Mouse (Mus musculus): ENCODE measurements around the gene Ccdc107.
A peak's percentile ranks its signal among the peaks of the same experiment; 100 is the strongest.

The Ccdc107 gene

DNA sequence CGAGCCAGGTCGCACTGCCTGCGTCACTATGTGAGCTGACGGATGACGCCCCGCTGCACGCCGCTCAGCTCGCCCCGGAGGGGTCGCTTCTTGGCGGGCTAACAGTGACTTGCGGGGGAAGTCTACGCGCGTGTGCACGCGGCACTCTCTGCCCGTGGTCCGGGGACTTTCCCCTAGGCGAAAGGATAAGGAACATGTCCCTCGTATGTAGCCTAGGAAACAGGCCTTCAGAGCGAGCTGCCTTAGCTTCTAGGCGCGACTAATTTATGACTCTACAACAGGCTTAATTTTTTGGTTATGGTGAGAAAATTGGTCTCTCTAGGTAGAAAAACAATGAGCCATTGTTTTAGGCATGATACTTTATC is at the start of gene Ccdc107:
Ccdc107 (plus strand) TSS at position 80 of the 365 bp plus-strand sequence.
- peak; percentile 91 for DNase-seq (ENCODE audit: low spot score)

DNA sequence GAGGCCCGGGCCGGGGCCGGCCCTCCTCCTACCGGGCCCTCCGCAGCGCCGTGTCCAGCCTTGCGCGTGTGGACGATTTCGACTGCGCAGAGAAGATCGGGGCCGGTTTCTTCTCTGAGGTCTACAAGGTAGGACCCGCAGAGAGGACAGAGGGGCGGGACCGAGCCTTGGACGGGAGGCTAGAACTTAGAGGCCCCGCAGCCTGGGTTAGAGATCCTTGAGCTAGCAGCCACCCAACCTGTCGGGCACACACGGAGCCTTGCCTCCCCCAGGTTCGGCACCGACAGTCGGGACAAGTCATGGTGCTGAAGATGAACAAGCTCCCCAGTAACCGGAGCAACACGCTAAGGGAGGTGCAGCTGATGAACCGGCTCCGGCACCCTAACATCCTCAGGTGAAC is 49.2 kb upstream of the Ccdc107 start:
- no peak for DNase-seq (ENCODE audit: low spot score)

DNA sequence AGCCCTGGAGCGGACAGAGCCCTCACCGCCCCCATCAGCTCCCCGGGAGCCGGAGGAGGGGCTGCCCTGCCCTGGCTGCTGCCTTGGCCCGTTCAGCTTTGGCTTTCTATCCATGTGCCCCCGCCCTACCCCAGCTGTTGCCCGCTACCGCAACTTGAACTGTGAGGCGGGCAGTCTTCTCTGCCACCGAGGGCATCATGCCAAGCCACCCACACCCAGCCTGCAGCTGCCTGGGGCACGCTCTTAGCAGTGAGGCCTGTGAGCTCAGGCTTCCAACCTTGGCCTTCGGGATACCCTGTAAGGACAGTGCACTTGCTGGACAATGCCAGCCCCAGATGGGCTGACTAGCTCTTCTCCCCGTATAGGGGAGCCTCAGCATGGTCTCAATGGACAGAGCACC is 45.4 kb upstream of the Ccdc107 start:
- no peak for DNase-seq (ENCODE audit: low spot score)

DNA sequence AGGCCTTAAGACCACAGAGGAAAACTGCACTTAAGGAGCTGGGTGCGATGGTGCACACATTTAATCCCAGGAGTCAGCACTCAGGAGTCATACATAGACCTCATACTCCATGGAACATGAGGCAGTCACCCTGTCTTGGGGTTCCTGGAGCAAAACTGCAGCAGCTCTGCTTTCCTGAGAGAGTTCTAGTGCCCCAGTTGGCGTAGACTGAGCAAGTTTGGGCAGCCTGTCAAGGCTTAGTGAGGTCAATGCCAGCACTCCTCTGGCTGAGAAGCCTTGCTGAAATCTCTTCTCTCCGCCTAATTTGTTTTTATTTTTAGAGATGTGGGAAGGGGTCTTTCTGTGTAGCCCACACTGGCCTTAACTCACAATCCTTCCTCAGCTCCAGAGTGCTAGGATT is 44.1 kb upstream of the Ccdc107 start:
- DNase-seq (ENCODE audit: low spot score) = no peak

DNA sequence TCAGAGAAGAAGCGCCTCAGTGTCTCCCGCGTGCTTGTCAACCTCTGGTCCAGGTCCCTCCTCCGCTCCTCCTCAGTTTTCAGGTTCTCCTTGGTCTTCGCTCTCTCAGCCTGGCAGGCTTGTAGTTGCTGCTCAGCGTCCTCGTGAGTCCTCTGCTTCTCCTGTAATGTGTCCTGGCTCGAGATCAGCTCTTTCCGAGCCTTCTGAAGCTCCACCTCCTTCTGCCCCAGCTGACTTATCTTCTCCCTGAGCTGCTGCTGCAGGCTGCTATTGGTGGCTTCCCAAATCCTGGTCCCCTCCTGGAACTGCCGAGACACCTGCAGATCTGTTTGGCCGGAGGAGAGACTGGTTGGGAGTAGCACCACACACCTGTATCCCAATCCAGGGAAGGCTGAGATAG is 40.4 kb upstream of the Ccdc107 start:
- no peak for DNase-seq (ENCODE audit: low spot score)

DNA sequence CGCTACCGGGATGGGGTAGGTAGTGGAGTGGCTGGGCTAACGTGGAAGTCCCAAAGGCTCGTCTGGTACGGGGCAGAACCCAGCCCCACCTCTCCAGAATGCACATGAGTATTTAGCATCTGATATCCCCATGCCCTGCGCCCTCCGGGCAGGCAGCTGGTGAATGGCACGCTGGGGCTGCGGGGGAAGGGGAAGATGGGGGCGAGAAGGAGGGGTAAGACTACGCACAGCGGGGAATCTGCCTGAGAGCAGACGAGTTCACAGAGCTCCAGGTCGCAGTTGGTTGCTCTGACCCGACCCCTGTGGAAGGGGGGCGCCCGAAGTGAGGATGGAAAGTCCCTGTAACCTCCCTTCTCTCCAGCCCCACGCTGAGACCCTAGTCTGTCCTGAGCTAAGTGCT is 39.3 kb upstream of the Ccdc107 start:
- DNase-seq (ENCODE audit: low spot score) = no peak

DNA sequence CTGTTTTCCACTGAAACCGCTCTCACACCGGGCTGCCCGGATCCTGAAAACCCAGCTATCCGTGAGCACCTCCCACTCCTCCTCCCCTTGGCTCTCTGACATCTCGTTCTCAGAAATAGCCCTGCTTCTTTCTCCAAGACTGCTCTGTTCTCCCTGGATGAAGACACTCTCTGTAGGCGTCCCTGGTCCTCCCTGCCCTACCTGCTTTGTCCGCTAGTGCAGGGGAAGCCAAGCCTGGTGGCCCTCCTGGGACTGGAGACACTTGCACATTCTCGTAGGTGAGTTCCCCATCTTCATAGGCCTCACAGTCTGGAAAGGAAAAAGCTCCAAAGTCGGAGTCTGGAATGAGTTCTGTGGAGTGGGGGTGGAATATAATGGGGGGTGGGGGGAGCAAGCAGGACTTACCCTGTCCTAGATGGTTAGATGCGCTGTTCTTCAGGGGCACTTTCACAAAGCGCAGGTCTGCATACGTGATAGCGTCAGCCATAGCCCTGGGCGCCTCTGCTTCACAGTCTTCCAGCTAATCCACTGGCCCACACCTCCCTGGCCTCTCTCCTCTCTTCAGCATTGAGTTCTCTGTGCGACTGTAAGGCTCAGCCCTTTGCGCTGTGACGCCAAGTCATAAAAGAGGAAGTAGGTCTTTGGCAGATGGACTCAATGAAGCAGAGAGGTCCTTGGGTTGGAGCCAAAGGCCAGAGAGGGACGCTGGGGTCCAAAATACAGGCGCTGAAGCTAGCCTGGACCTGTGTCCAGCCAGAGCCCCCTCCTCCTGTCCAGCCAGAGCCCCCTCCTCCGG is 38.5 kb upstream of the Ccdc107 start, which contains the start of gene Cd72:
Cd72 (minus strand) TSS at position 588 of the 796 bp plus-strand sequence.
- DNase-seq (ENCODE audit: low spot score) = no peak

DNA sequence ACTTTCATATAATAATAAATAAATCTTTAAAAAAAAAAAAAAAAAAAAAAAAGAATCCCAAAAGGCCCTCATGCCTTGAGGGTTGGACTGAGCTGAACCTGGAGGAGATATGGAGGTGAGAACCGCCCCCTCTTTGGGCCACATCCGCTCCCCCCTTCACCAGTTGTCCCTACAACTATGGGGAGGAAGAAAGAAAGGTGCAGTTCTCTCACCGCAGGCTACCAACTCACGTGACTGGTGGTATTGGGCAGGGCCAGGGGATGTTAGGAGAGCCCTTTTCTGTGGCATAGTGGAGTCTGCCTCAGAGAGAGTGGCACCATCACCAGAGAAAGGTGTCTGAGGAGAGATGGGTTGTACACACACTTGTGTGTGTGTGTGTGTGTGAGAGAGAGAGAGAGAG is 36.2 kb upstream of the Ccdc107 start:
- DNase-seq (ENCODE audit: low spot score) = no peak

DNA sequence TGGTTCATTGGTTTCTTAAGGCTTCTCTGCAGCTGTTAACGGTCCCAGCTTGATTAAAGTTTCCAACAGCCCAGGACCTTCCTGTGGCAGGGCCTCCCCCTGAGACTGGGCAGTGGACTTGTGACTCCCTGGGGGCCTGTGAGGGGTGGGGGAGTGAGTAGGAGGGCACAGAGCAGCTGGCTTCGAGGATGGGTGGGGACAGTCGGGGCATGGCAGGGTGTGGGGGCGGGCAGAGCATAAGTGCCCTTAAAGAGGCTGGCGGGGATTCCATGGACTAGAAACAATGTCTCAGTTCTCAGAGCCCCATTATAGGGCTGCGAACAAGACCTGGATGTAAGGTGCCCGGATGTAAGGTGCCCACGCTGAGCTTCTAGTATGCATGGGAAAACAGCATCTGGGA is 35.6 kb upstream of the Ccdc107 start:
- DNase-seq (ENCODE audit: low spot score) = no peak

DNA sequence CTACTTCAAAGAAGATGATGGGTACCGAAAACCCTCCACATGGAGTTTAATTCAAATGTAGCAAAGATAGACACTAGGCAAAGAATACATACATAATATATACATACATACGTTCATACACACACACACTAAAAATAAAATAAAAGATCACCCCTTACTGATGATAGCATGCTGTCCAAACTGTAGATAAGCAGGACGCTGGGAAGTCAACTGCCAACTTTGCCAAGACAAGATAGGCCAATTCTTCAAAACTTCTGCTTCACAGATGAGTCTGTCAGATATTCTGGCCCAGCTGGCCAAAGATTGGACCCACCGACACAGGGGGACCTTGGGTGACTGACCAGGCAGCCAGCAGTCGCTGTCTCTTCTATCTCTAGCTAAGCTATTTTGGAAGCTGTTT is 29.6 kb upstream of the Ccdc107 start:
- DNase-seq (ENCODE audit: low spot score) = no peak

DNA sequence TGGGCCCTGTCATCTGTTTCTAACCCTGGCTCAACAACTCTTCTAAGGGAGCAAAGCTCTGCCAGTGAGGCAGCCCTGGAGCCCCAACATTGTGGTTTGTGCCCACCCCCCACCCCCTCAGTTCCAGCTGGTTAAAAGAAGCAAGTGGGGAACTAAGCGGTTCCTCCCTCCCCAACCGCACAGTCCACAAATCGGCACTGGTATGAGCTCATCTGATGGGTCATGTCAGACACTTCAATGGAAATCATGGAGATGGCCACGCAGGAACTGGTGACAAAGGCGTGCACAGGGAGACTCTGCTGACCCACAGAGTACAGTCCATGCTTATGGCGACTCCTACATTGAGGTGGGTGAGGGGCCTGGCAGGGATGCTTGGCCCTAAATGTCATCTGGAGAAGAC is 26.8 kb upstream of the Ccdc107 start:
- no peak for DNase-seq (ENCODE audit: low spot score)

DNA sequence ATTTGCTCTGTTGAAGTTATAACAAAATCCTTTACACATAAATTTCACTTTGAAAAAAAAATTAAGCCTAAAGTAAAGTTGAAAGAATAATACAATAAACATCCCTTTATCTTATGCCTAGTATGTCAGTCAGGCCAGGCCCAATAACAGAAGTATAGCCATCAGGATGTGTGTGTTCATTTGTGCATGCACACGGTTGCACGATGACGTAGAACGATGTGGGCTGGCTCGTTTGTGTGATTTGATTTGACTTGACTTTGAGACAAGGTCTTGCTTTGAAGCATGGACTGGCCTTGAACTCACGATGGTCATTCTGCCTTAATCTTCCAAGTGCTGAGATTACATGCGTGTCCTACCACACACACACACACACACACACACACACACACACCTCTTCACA is 25.8 kb upstream of the Ccdc107 start:
- no peak for DNase-seq (ENCODE audit: low spot score)

DNA sequence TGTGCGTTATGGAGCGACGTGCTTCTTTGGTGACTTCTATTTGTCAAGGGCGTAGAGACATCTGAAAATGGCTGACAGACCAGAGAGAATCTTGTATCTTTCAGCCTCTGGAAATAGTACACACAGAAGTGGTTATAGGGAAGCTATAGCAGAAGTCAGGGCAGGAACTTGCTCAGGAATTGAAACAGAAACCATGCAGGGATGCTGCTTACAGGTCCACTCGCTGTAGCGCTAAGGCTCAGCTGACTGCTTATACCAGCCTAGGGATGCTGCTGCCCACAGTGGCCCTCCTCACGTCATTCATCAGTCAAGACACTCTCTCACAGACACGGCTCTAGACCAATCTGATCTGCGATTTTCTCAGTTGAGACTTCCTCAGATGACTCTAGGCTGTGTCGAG is 22.4 kb upstream of the Ccdc107 start:
- no peak for DNase-seq (ENCODE audit: low spot score)

DNA sequence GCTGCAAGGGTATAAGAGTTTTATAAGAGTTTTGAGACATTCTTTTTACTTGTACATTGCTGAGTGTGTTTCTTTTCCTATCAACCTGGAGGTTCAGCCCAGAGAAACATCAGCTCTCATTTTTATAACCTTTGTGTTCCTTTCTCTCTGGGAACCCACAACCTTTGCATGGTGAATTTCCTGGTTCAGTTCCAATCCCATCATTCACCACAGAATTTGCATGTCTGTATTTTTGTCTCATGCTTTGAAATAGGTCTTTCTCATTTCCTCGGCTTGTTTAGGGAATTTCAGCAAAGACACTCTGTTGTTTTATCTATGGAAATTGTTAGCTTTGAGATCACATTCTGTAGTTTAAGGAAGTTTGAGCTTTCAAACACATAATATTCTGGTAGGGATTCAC is 19.1 kb upstream of the Ccdc107 start:
- no peak for DNase-seq (ENCODE audit: low spot score)

DNA sequence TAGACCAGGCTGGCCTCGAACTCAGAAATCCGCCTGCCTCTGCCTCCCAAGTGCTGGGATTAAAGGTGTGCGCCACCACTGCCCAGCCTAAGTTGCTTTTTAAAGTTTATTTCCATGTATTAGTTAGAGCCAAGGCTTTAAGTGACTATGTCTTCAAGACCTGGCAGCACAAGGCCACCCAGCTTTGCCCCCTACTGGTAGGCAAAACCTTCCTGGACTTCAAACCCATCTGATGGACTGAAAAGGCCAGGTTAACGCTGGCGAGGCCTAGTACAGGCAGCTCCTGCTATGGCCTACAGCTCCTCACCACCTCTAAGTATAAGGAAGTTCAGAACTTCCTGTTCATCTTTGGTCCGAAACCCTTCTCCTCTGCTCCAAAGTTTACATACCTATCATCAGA is 16.1 kb upstream of the Ccdc107 start:
- no peak for DNase-seq (ENCODE audit: low spot score)

DNA sequence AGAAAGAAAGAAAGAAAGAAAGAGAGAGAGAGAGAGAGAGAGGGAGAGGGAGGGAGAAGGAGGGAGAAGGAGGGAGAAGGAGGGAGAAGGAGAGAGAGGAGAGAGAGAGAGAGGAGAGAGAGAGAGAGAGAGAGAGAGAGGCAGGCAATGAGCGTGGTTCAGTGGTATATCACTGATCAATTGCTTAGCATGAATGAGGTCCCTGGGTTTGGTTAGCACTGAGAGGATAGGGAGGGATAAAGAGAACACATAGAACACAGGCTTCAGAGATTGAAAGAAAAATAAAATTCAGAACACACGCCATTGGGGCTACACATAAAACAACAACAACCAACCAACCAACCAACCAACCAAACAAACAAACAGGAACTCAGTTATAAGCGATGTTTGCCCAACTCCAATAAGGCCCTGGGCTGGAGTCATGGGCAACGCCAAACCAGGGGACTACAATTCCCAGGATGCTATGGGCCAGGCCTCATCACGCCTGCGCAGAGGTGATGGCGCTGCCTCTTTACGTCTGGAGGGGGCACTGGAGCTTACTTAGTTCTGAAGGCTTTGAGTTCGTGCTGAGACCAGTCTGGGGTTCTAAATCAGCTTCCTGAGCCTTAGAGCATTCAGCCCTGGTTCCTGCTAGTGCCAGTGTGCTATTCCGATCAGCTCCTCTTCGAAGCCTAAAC is 14.7 kb upstream of the Ccdc107 start:
- DNase-seq (ENCODE audit: low spot score) = peak; percentile 87

DNA sequence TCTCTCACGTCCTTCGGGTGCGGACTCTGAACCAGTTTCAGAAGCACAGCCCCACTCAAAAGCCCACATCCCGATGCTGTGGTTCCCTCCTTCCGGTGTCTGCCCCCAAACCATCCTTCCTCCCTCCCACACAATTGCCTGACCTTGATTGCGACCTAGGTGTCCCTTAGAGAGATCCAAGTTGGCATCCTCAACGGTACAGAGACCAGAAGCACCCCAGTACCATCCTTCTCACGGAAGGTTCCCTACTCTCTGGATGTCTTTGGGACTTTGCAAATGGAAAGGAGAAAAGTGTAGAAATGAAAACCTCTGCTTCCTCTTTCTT is 14.2 kb upstream of the Ccdc107 start:
- DNase-seq (ENCODE audit: low spot score) = no peak

DNA sequence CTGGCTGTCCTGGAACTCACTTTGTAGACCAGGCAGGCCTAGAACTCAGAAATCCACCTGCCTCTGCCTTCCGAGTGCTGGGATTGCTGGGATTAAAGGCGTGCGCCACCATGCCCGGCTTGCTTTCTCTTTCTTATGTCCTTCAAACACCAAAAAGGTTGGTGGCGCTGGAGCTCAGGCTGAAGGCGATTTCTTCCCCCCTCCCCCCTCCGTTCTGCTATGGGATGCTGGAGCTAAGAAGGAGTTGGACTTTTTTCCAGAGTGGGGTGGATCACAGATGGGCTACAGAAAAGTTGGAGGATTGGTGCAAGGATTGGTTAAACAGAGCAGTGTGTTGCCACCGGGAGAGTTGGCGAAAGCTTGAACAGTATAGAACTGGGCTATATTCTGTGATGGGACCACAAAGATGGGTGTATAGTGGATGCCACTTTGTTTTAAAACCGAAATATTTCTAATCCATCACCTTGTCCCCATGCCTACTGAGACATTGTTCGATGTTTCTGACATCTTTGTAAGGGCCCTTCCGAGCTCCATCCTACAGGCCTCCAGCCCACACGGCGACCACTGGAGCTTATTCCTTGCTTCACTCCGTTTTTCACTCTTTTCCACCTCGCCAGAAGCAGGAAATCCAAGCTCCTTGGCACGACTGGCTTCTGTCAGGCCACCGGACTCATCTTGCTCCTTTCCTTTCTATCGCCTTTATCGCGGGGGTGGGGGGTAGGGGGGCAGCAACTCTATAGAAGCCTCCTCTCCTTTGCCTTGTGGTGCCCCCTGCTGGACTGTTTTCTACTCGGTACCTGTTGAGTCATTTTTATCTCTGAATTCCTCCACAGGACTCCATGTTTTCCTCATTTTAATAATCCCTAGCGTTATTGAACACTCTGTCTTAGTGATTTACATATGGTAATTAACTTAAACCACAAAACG is 13.5 kb upstream of the Ccdc107 start:
- DNase-seq (ENCODE audit: low spot score) = peak; percentile 63

DNA sequence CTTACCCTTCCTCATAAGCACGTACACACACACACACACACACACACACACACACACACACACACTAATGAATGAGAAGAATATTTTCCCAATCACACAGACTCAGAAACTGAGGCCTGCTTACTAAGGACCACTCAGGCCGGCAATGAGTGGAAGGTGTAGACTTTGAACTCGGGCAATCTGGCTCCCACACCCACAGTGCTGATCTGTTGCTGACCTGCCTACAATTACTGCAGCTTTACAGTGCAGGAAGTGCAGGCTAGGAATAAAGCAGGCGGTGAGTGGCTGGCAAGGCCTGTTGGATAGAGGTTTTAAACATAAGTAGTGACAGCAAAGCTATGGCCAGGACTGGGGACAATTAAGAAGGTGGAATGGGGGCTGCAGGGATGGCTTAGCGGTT is 11.7 kb upstream of the Ccdc107 start:
- no peak for DNase-seq (ENCODE audit: low spot score)

DNA sequence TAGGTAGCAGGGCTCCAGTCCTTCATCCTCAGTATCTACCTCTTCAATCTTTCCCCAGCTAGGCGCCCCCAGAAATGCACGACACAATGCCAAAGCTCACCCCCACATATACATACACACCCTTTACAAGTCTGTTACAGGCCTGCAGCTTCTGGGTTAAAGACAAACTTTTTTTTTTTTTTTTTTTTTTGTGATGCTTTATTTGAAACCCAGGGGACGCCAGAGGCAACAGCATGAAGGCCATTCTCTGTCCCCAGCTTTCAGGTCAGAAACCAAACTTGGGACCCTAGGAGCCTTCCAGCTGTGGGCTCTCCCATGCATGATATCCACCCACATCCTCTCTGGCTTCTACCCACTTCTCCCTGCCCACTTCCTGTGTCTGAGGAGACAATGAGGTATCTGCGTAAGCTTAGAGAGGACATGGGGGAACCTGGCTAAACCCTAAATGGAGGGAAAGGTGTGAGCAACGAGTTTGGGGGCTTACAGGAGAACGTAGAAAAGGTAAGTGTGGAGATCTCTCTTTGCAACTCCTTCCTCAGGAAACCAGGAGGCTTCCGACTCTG is 10.7 kb upstream of the Ccdc107 start:
- DNase-seq (ENCODE audit: low spot score) = no peak

DNA sequence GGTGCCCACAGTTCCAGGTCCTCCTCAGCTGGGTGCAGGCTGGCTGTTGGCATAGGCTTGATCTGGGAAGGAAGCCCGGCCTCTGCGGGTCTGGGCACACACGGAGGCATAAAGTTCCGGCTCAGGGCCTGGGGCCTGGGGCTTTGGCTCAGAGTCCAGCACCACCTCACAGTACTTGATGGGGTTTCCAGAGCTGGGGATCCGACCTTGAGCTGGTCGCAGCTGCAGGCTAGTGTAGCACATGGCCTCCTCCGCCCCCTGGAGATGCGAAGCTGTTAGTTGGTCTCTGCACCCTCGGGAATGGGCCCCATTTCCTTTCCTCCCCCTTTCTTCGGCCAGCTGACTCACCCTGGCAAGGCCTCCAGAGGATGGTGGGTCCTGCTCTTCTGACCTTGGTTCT is 10.1 kb upstream of the Ccdc107 start:
- no peak for DNase-seq (ENCODE audit: low spot score)

DNA sequence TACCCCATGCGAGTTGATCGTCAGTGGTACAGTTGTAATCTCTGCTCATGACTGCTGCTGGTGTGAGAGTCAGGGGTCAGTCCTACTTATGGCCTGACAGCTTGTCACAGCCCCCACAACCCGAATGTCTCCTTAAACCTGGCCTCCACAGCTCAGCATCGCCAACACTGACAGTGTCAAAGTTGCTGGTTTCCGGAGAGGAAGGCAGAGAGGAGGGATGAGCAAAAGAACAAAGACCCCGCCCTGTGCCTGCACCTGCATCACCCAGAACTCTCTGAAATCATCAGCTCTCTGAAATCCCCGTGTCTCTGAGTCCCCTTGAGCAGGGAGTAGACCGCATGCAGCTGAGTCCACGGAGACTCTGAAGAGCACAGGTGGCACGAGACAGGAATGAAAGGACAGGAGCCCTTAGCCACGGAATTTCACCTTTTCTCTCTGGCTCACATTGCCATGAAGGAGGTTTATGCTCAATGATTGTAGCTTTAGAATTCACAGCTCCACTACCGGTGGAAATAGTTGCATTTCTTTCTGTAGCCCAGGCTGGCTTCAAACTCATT is 9.1 kb upstream of the Ccdc107 start, which contains the start of gene Sit1:
Sit1 (minus strand) TSS at position 200 of the 557 bp plus-strand sequence.
- no peak for DNase-seq (ENCODE audit: low spot score)

All from c-Kit-positive CD71-positive TER-119-positive erythroid progenitor cells, embryonic 14.5 days (primary cell).